Mouse (Mus musculus) lung, adult 2 months (tissue): ENCODE data around the gene Sptssb.

Source experiments
- CTCF ChIP-seq: fragments of 200-500 bp; IDR thresholded peaks from 2 replicates; pipeline ENCODE4 v1.5.1; 2011; ENCODE audit warnings: mild to moderate bottlenecking, low read length, control low read depth; ENCODE audit not compliant: insufficient read depth
- POLR2A ChIP-seq: fragments of 200-500 bp; IDR thresholded peaks from 2 replicates; pipeline ENCODE4 v1.6.1; 2011; ENCODE audit warnings: low read depth, mild to moderate bottlenecking, control low read depth, low read length, borderline replicate concordance; ENCODE audit errors: extremely low read depth

GRCm38 (mm10) chr3:69829532-69829931 lies 30.2 kb downstream of the Sptssb start:
- no peak for TF ChIP-seq POLR2A
- no peak for TF ChIP-seq CTCF
